In the genomic region with DNA sequence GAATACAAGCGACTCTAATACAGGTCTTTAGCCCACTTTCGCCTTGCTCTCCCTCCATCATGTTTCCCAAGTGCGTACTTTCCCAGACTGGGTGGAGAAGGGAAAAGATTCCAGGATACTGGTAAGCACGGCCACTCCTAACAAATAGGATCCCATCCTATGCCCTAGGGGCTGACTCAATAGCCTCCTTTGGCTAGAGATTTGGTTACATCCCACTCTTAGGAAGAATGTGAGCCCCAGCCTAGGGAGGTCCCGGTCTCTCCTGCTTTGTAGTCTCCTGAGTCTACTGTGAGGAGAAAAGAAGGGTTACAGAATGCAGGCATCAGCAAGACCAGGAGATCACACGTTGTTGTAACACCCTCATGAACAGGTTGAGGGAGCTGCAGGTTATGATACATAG, we compare ENCODE assay signal across 17 mouse cellular contexts. TPM values are rescaled to one million over a fixed set of nuclear protein-coding genes. Genes with fewer than 3 reads are reported as not detected.
A peak's percentile ranks its signal among the peaks of the same experiment; 100 is the strongest.
DNase-seq lines count a peak whose midpoint lies in the region; ATAC-seq and TF ChIP-seq lines count a peak whose summit lies in the region.
"Had no signal": no experiment of that assay in that cellular context is flagged by ENCODE, and none has a peak within 500 bp of the region (broad histone marks: within the 10 kb centered on the region; RNA-seq: fewer than 3 reads in every experiment).

No protein-coding gene starts in this region.

- DNase-seq in gastrocnemius, postnatal 25 days: peak; percentile 50
- DNase-seq in gastrocnemius, postnatal 10 days: no peak
- no peak for DNase-seq in CH12.LX (ENCODE audit: extremely low read depth)
- DNase-seq in left cerebral cortex, postnatal 25 days (ENCODE audit: low spot score in 2 of 2): no peak
- no peak for DNase-seq in right cerebral cortex, postnatal 25 days
- no peak for DNase-seq in frontal cortex, postnatal 36 days (ENCODE audit: low spot score in 2 of 2)
- DNase-seq: cerebellum, adult 9-11 months; kidney, adult 11 months; lung, postnatal 14 days; thymus, postnatal 14 days had no signal

- H3K27me3 ChIP-seq in CH12.LX (replicated peaks): no peaks in the 10 kb centered on the region
- no peaks in the 10 kb centered on the region for H3K27me3 ChIP-seq in embryonic facial prominence, embryonic 15.5 days
- H3K27me3 ChIP-seq in heart, embryonic 16.5 days (ENCODE audit: control insufficient read depth, insufficient read depth, low read length): no peaks in the 10 kb centered on the region
- H3K27me3 ChIP-seq: limb, embryonic 13.5 days; neural tube, embryonic 12.5 days had no signal

- in situ Hi-C loops in CH12.LX (cut with MboI; ENCODE audit: low pct_ligation_motif_present, low pct_unique_long_range_greater_than_20kb, low sequenced_read_pairs): loop anchor here (10.0 to 25.0 kb wide), 3 partner anchors 254 to 578 kb away; no protein-coding TSS in a partner anchor

- no peaks in the 10 kb centered on the region for H3K9me3 ChIP-seq in CH12.LX (replicated peaks; ENCODE audit: low read length)
- H3K9me3 ChIP-seq in embryonic facial prominence, embryonic 15.5 days (replicated peaks): no peaks in the 10 kb centered on the region
- H3K9me3 ChIP-seq in heart, embryonic 16.5 days (replicated peaks; ENCODE audit: control insufficient read depth, low read length): no peaks in the 10 kb centered on the region
- H3K9me3 ChIP-seq: limb, embryonic 13.5 days; neural tube, embryonic 12.5 days had no signal

- H3K27ac ChIP-seq in CH12.LX (ENCODE audit: insufficient read depth, low read depth): peak overlapping the region; percentile 97
- H3K27ac ChIP-seq in embryonic facial prominence, embryonic 15.5 days (replicated peaks): peak overlapping the region; percentile 51; the same call in 1 of the 2 replicates
- peak overlapping the region; percentile 21; the same call in 1 of the 2 replicates for H3K27ac ChIP-seq in heart, embryonic 16.5 days (ENCODE audit: low read length)
- H3K27ac ChIP-seq: limb, embryonic 13.5 days; liver, embryonic 14.5 days; neural tube, embryonic 12.5 days; stomach, postnatal 0 days had no signal

- H3K9ac ChIP-seq in CH12.LX (ENCODE audit: insufficient read depth, low read depth): peak overlapping the region; percentile 72
- H3K9ac ChIP-seq in embryonic facial prominence, embryonic 15.5 days: no peak overlapping the region
- no peak overlapping the region for H3K9ac ChIP-seq in heart, embryonic 16.5 days (ENCODE audit: low read length)
- H3K9ac ChIP-seq: limb, embryonic 13.5 days; liver, embryonic 14.5 days; neural tube, embryonic 12.5 days had no signal

- no peaks in the 10 kb centered on the region for H3K36me3 ChIP-seq in CH12.LX (replicated peaks in 1 of 2; ENCODE audit: control insufficient read depth in 1 of 2, insufficient read depth in 1 of 2, low read length in 1 of 2)
- no peaks in the 10 kb centered on the region for H3K36me3 ChIP-seq in embryonic facial prominence, embryonic 15.5 days
- H3K36me3 ChIP-seq in heart, embryonic 16.5 days (ENCODE audit: control insufficient read depth, insufficient read depth): no peaks in the 10 kb centered on the region
- H3K36me3 ChIP-seq: limb, embryonic 13.5 days; neural tube, embryonic 12.5 days had no signal

- TF ChIP-seq POLR2A in CH12.LX (IDR thresholded peaks at IDR 0.05; ENCODE audit: low read depth, low read length): no peak

- peaks cover 20 to 62% of the 10 kb centered on the region in 2 experiments for H3K4me1 ChIP-seq in CH12.LX (ENCODE audit: control insufficient read depth in 1 of 2, insufficient read depth in 2 of 2)
- peaks cover 39% of the 10 kb centered on the region for H3K4me1 ChIP-seq in embryonic facial prominence, embryonic 15.5 days
- peaks cover 32% of the 10 kb centered on the region for H3K4me1 ChIP-seq in heart, embryonic 16.5 days (ENCODE audit: control insufficient read depth, insufficient read depth, low read length)

- H3K4me3 ChIP-seq in CH12.LX (replicated peaks in 1 of 3; ENCODE audit: low read depth in 2 of 3, low read length in 2 of 3, poor library complexity in 1 of 3): peak overlapping the region; percentile 30 to 49 (median 49)
- H3K4me3 ChIP-seq in embryonic facial prominence, embryonic 15.5 days (replicated peaks): no peak overlapping the region
- no peak overlapping the region for H3K4me3 ChIP-seq in heart, embryonic 16.5 days (ENCODE audit: low read length)
- H3K4me3 ChIP-seq: limb, embryonic 13.5 days; neural tube, embryonic 12.5 days had no signal

- no peak for ATAC-seq in embryonic facial prominence, embryonic 15.5 days (ENCODE audit: insufficient number of reproducible peaks, low FRiP score, low TSS enrichment, low read depth)
- no peak for ATAC-seq in heart, embryonic 16.5 days (replicated peaks; ENCODE audit: extremely low read depth, insufficient read depth, low FRiP score)
- ATAC-seq: hindbrain, embryonic 16.5 days had no signal

- no peak for TF ChIP-seq CTCF in CH12.LX (conservative IDR thresholded peaks at IDR 0.05 in 1 of 2, IDR thresholded peaks at IDR 0.05 in 1 of 2; ENCODE audit: low read depth in 2 of 2, low read length in 2 of 2)

- TF ChIP-seq EP300 in CH12.LX (IDR thresholded peaks at IDR 0.05; ENCODE audit: low read length): no peak

- dilution Hi-C loops in CH12.LX (cut with MboI; ENCODE audit: extremely low pct_ligation_motif_present, extremely low pct_unique_long_range_greater_than_20kb, low sequenced_read_pairs): no loop called here

- TF ChIP-seq RAD21 in CH12.LX (IDR thresholded peaks at IDR 0.05; ENCODE audit: low read depth, low read length): no peak

- H3K79me2 ChIP-seq in CH12.LX (replicated peaks; ENCODE audit: control insufficient read depth, extremely low read depth, insufficient read depth, poor library complexity, severe bottlenecking): no peaks in the 10 kb centered on the region

- 60% methylated on average over 6 of the region's 6 CpGs for WGBS in embryonic facial prominence, embryonic 15.5 days
- 64% methylated on average over 6 of the region's 6 CpGs for WGBS in heart, embryonic 16.5 days

- peak overlapping the region; percentile 89 for H3K4me2 ChIP-seq in CH12.LX (ENCODE audit: insufficient read depth, low read depth, poor library complexity, severe bottlenecking)
- no peak overlapping the region for H3K4me2 ChIP-seq in embryonic facial prominence, embryonic 15.5 days (replicated peaks)
- H3K4me2 ChIP-seq in heart, embryonic 16.5 days (ENCODE audit: low read depth, low read length): no peak overlapping the region
- H3K4me2 ChIP-seq: limb, embryonic 13.5 days; neural tube, embryonic 12.5 days had no signal

- intact Hi-C loops in left cerebral cortex, postnatal 25 days (cut with DNase I): no loop called here

TF ChIP-seq in CH12.LX, 34 proteins besides CTCF, POLR2A, EP300 and RAD21:
- TF ChIP-seq TCF12 (IDR thresholded peaks at IDR 0.05; ENCODE audit: low read depth, low read length): no peak
- 0 out of 2 replicates have a peak, but pooled peaks have one; percentile 4 for TF ChIP-seq POLR2AphosphoS2 (IDR thresholded peaks at IDR 0.05; ENCODE audit: low read depth, low read length)

RNA-seq across cellular contexts. Expression of a gene that starts 36.2 kb away (rescaled TPM):
- 100 to 1,000 TPM; 165 to 174 TPM for total RNA-seq in gastrocnemius, postnatal 25 days (2021)
- total RNA-seq in gastrocnemius, postnatal 10 days (2021): 100 to 1,000 TPM; 150 to 158 TPM
- total RNA-seq in CH12.LX (2012; rRNA removed): 70.7 and 72.3 TPM in 2 replicates
- 97.4 and 102 TPM in 2 replicates for total RNA-seq in CH12.LX (2014; rRNA removed)
- 51.8 and 54.2 TPM in 2 replicates for polyA plus RNA-seq in CH12.LX (2012; ENCODE audit: insufficient read length, low read depth)
- 48.9 and 54.6 TPM in 2 replicates for polyA plus RNA-seq in embryonic facial prominence, embryonic 15.5 days (2015; fragmentation: Nextera tagmentation; extraction: Ambion mirVana)
- polyA plus RNA-seq in heart, embryonic 16.5 days (2015; fragmentation: Nextera tagmentation; extraction: Ambion mirVana): 86.9 and 106 TPM in 2 replicates
- 10 to 100 TPM; 67.8 to 69.2 TPM for total RNA-seq in left cerebral cortex, postnatal 25 days (2021)

Comparison
In these comparisons a context has a peak if more than half of its experiments do, and no peak if none do; other contexts are left out.
1. H3K27ac ChIP-seq: peak in every context shown above with its lines; median percentile 97 in CH12.LX; 51 in embryonic facial prominence, embryonic 15.5 days; 21 in heart, embryonic 16.5 days.
2. H3K4me3 ChIP-seq: peak in CH12.LX (3 of 3); none in embryonic facial prominence, embryonic 15.5 days (single experiment) and heart, embryonic 16.5 days (single experiment).